Mouse (Mus musculus) hindbrain, postnatal 0 days (tissue): ENCODE results near the gene Psmd12. TPM values are rescaled to one million over a fixed set of nuclear protein-coding genes. Genes with fewer than 3 reads are reported as not detected.
"Not testable (repeated sequence)": the region's sequence is repeated elsewhere in the genome, so short reads cannot be mapped to it uniquely, and the experiment has no call there.

Experiments
- ATAC-seq: fragments of 200-750 bp; cut with Nextera tagmentation; 2 replicates; pipeline ENCODE4 v1.8.0; 2017; ENCODE audit warnings: mild to moderate bottlenecking, moderate TSS enrichment, moderate library complexity
- DNase-seq: peaks from one replicate; pipeline ENCODE4 v3.0.0-alpha.2; 2015; ENCODE audit warnings: low spot score
- H3K27ac ChIP-seq: fragments of 300-500 bp; sonication (generic); 2 replicates; pipeline ENCODE4 v1.5.1; 2014; ENCODE audit warnings: mild to moderate bottlenecking
- H3K27me3 ChIP-seq: fragments of 300-500 bp; sonication (generic); 2 replicates; pipeline ENCODE4 v1.6.1; 2014; ENCODE audit warnings: low read length, mixed read lengths; ENCODE audit not compliant: insufficient read depth
- H3K36me3 ChIP-seq: fragments of 300-500 bp; sonication (generic); 2 replicates; pipeline ENCODE4 v1.6.1; 2014; ENCODE audit warnings: low read length, mixed read lengths; ENCODE audit not compliant: insufficient read depth
- H3K4me1 ChIP-seq: fragments of 300-500 bp; sonication (generic); 2 replicates; pipeline ENCODE4 v1.6.1; 2014; ENCODE audit warnings: antibody characterized with exemption, low read length, mixed read lengths; ENCODE audit not compliant: insufficient read depth
- H3K4me2 ChIP-seq: fragments of 300-500 bp; sonication (generic); 2 replicates; pipeline ENCODE4 v1.6.1; 2014; ENCODE audit warnings: low read depth, mild to moderate bottlenecking, low read length, moderate library complexity, mixed read lengths
- H3K4me3 ChIP-seq: fragments of 300-500 bp; sonication (generic); 2 replicates; pipeline ENCODE4 v1.5.1; 2014; ENCODE audit warnings: low read length
- H3K9ac ChIP-seq: fragments of 300-500 bp; sonication (generic); replicated peaks from 2 replicates; pipeline ENCODE4 v1.6.1; 2014; ENCODE audit warnings: mild to moderate bottlenecking, low read length, moderate library complexity, mixed read lengths
- H3K9me3 ChIP-seq: fragments of 300-500 bp; sonication (generic); 2 replicates; pipeline ENCODE4 v1.6.1; 2016; ENCODE audit warnings: low read length, mixed read lengths
- CTCF ChIP-seq: IDR thresholded peaks from 2 replicates; pipeline ENCODE4 v1.5.1; 2016; ENCODE audit warnings: antibody characterized with exemption, control low read depth, low read depth
- WGBS: fragments of 180-500 bp; shearing (Covaris S2); extraction: QIAGEN DNeasy Blood & Tissue Kit; methylation state at CpG from one replicate; pipeline ENCODE4 v1.1.7; 2014; 5-methylcytosine and 5-hydroxymethylcytosine counted together
- polyA plus RNA-seq: library from polyadenylated mRNA; unstranded; fragments of >200 nt; fragmentation: Nextera tagmentation; extraction: Ambion mirVana; gene quantifications from 2 replicates; pipeline ENCODE4 v1.2.1, GENCODE M21; 2015
- total RNA-seq: library from RNA; depleted of rRNA; stranded (reverse); fragments of >200 nt; gene quantifications from 2 replicates; pipeline ENCODE4 v1.2.3, GENCODE M21; 2014

Psmd12 gene
- total and polyA plus RNA-seq, 2 experiments from 2014 or later: 26.9 to 149 TPM

DNA sequence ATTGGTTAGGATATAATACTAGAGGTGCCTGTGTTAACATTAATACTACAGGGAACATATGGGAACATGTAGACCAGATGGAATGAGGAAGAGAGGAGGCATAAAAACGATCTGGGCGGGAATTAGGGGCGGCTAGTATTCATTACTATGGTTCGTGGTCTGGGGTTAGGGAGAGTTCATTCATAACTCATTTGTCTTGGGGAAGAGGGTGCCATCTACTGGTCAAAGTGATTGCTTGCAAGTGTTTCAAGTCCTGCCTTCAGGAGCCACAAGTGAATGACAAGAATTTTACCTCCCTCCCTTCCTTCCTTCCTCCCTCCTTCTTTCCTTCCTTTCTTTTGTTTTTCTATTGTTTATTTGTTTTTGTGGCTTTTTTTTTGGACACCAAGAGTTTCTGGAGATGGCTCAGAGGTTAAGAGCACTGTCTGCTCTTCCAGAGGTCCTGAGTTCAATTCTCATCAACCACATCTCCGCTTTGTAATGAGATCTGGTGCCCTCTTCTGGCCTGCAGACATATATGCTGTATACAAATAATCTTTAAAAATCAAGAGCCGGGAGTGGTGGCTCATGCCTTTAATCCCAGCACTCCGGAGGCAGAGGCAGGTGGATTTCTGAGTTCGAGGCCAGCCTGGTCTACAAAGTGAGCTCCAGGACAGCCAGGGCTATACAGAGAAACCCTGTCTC, 6.0 kb upstream of the Psmd12 start:
- no peaks in the 10 kb centered on the region for H3K9me3 ChIP-seq
- H3K27me3 ChIP-seq: no peaks in the 10 kb centered on the region
- no peak overlapping the region for H3K27ac ChIP-seq
- no peak overlapping the region for H3K9ac ChIP-seq
- no peaks in the 10 kb centered on the region for H3K36me3 ChIP-seq
- ATAC-seq (no peak), DNase-seq (peak; percentile 91)
- peak; percentile 89 for TF ChIP-seq CTCF
- 25% methylated on average over 8 of the region's 8 CpGs for WGBS
- no peak overlapping the region for H3K4me3 ChIP-seq
- no peak overlapping the region for H3K4me2 ChIP-seq
- peaks cover 4% of the 10 kb centered on the region; the same call in 1 of the 2 replicates for H3K4me1 ChIP-seq

DNA sequence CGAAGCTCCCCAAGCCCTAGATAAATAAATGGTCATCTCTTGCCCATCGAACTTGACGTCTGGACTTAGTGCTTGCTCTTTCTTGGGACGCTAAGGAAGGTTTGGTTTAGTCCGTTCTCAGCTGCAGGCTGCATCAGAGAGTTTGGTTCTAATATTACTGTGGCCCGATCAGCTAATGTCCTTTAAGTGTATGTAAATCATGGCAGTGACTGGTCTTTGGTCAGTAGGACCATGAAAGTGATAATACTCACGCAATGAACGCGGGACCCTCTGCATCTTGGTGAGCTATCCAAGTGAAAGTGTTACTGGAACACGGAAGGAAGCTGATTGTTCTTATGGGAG, 549 bp downstream of the Psmd12 start:
- Histone ChIP-seq H3K4me3 (peak overlapping the region; percentile 66), H3K4me2 (peak overlapping the region; percentile 93), H3K27ac (peak overlapping the region; percentile 82), H3K9ac (peak overlapping the region; percentile 89), H3K27me3 (no peaks in the 10 kb centered on the region), H3K4me1 (peaks cover 11% of the 10 kb centered on the region), H3K36me3 (no peaks in the 10 kb centered on the region; the same call in 1 of the 2 replicates), H3K9me3 (no peaks in the 10 kb centered on the region)
- no peak for TF ChIP-seq CTCF
- 1% methylated on average over 10 of the region's 10 CpGs for WGBS
- DNase-seq (no peak), ATAC-seq (no peak)

DNA sequence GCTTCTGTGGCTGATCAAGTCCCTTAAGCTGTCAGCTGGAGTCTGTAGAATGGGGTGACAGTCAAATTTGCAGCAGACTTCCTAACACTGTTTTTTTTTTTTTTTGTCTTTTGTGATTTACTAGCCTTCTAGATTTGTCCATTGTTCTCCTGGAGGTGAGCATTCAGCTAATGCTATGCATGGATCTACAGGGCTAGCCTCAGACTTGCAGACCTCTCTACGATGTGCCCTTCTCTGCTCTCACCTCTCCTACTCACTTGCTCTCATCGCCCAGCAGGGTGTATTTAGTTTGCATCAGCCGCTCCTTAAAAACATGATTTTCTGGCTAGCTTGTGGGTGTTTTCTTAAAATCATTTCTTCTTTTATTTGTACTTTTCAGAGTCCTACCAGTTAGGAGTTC, 5.1 kb downstream of the Psmd12 start:
- TF ChIP-seq CTCF: no peak

DNA sequence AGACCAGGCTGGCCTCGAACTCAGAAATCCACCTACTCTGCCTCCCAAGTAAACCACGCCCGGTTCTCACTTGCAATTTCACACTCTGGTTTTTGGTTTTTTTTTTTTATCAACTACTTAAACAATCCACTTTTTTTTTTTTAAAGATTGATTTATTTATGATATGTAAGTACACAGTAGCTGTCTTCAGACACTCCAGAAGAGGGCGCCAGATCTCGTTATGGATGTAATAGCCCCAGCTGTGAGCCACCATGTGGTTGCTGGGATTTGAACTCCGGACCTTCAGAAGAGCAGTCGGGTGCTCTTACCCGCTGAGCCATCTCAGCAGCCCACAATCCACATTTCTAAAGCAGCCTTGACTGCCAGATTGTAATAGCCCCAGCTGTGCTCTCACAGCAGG, 23.5 kb downstream of the Psmd12 start:
- no peak for ATAC-seq
- Histone ChIP-seq H3K27me3 (no peaks in the 10 kb centered on the region), H3K36me3 (peaks cover 8% of the 10 kb centered on the region), H3K4me2 (no peak overlapping the region), H3K4me1 (no peaks in the 10 kb centered on the region), H3K9me3 (no peaks in the 10 kb centered on the region), H3K9ac (no peak overlapping the region), H3K27ac (no peak overlapping the region), H3K4me3 (no peak overlapping the region)
- no peak for DNase-seq
- TF ChIP-seq CTCF: 0 out of 2 replicates have a peak, but pooled peaks have one; percentile 12
- 85% methylated on average over 8 of the region's 8 CpGs for WGBS

More for the DNA sequence above, 5.1 kb downstream of the Psmd12 start:
- no peak for ATAC-seq
- H3K9me3 ChIP-seq: no peaks in the 10 kb centered on the region
- no peaks in the 10 kb centered on the region for H3K27me3 ChIP-seq
- H3K4me3 ChIP-seq: no peak overlapping the region
- DNase-seq: no peak
- H3K4me1 ChIP-seq: peaks cover 11% of the 10 kb centered on the region
- H3K4me2 ChIP-seq: no peak overlapping the region
- no peak overlapping the region for H3K27ac ChIP-seq
- H3K9ac ChIP-seq: no peak overlapping the region
- H3K36me3 ChIP-seq: peaks cover 26% of the 10 kb centered on the region
- 91% methylated on average over 3 of the region's 3 CpGs for WGBS

DNA sequence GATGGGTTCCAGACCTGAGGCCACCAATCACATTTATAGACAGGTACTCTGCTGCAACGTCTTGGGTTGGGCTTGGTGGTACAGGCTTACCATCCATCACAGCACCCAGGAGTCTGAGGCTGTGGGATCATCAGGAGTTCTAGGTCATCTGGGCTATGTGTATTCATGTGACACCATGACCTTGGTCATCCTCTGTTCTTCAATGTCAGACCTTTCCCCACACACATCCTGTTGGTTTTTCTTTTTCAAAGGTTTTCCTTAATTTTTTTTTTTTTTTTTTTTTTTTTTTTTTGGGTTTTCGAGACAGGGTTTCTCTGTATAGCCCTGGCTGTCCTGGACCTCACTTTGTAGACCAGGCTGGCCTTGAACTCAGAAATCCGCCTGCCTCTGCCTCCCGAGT, 25.1 kb downstream of the Psmd12 start:
- ATAC-seq, H3K9ac ChIP-seq, H3K36me3 ChIP-seq, H3K27ac ChIP-seq, H3K4me2 ChIP-seq, H3K27me3 ChIP-seq, H3K9me3 ChIP-seq, H3K4me3 ChIP-seq, H3K4me1 ChIP-seq, DNase-seq: not testable (repeated sequence)
- 93% methylated on average over 3 of the region's 4 CpGs for WGBS

GRCm38 (mm10) chr11:107506260-107506659, 27.0 kb downstream of the Psmd12 start:
- TF ChIP-seq CTCF: peak; percentile 60
- H3K9me3 ChIP-seq: no peaks in the 10 kb centered on the region
- H3K27me3 ChIP-seq: no peaks in the 10 kb centered on the region
- ATAC-seq: no peak
- no peak overlapping the region for H3K4me2 ChIP-seq
- no peak overlapping the region for H3K27ac ChIP-seq
- no peak overlapping the region for H3K4me3 ChIP-seq
- no peaks in the 10 kb centered on the region for H3K36me3 ChIP-seq
- no peaks in the 10 kb centered on the region for H3K4me1 ChIP-seq
- H3K9ac ChIP-seq: no peak overlapping the region
- 63% methylated on average over 1 of the region's 1 CpGs for WGBS
- peak; percentile 23 for DNase-seq

GRCm38 (mm10) chr11:107509631-107510338, 30.5 kb downstream of the Psmd12 start:
- H3K4me1 ChIP-seq: no peaks in the 10 kb centered on the region
- DNase-seq (peak; percentile 73), ATAC-seq (peak; percentile 80)
- H3K4me2 ChIP-seq: peak overlapping the region; percentile 36
- no peaks in the 10 kb centered on the region for H3K27me3 ChIP-seq
- TF ChIP-seq CTCF: peak; percentile 58
- no peak overlapping the region for H3K27ac ChIP-seq
- 21% methylated on average over 11 of the region's 11 CpGs for WGBS
- no peak overlapping the region for H3K9ac ChIP-seq
- no peak overlapping the region for H3K4me3 ChIP-seq
- no peaks in the 10 kb centered on the region for H3K9me3 ChIP-seq
- H3K36me3 ChIP-seq: no peaks in the 10 kb centered on the region
